Mouse (Mus musculus) midbrain, embryonic 16.5 days (tissue): ENCODE data around the gene Ube2z. TPM values are rescaled to one million over a fixed set of nuclear protein-coding genes. Genes with fewer than 3 reads are reported as not detected.
A peak's percentile ranks its signal among the peaks of the same experiment; 100 is the strongest.

Source experiments
- ATAC-seq: fragments of 200-750 bp; cut with Nextera tagmentation; 2 replicates; pipeline ENCODE4 v1.8.0; 2017; ENCODE audit warnings: moderate TSS enrichment
- H3K27ac ChIP-seq: fragments of 300-500 bp; sonication (generic); 2 replicates; pipeline ENCODE4 v1.5.1; 2014; ENCODE audit warnings: mild to moderate bottlenecking, low read length, mixed read lengths
- H3K27me3 ChIP-seq: fragments of 300-500 bp; sonication (generic); 2 replicates; pipeline ENCODE4 v1.6.1; 2014; ENCODE audit warnings: low read depth, low read length, mixed read lengths; ENCODE audit not compliant: control insufficient read depth, insufficient read depth
- H3K36me3 ChIP-seq: fragments of 300-500 bp; sonication (generic); 2 replicates; pipeline ENCODE4 v1.6.1; 2014; ENCODE audit warnings: mild to moderate bottlenecking, low read length, moderate library complexity, mixed read lengths; ENCODE audit not compliant: control insufficient read depth, insufficient read depth
- H3K4me1 ChIP-seq: fragments of 300-500 bp; sonication (generic); 2 replicates; pipeline ENCODE4 v1.6.1; 2014; ENCODE audit warnings: mild to moderate bottlenecking, low read length, mixed read lengths; ENCODE audit not compliant: control insufficient read depth, insufficient read depth
- H3K4me2 ChIP-seq: fragments of 300-500 bp; sonication (generic); 2 replicates; pipeline ENCODE4 v1.6.1; 2014; ENCODE audit warnings: mild to moderate bottlenecking, low read length, mixed read lengths
- H3K4me3 ChIP-seq: fragments of 300-500 bp; sonication (generic); 2 replicates; pipeline ENCODE4 v1.5.1; 2014; ENCODE audit warnings: low read depth, mild to moderate bottlenecking, low read length, moderate library complexity, mixed read lengths
- H3K9ac ChIP-seq: fragments of 300-500 bp; sonication (generic); 2 replicates; pipeline ENCODE4 v1.6.1; 2014; ENCODE audit warnings: low read depth, low read length, mixed read lengths
- H3K9me3 ChIP-seq: fragments of 300-500 bp; sonication (generic); replicated peaks from 2 replicates; pipeline ENCODE4 v1.6.1; 2014; ENCODE audit warnings: mild to moderate bottlenecking, low read length, mixed read lengths; ENCODE audit not compliant: control insufficient read depth, poor library complexity, severe bottlenecking
- WGBS: fragments of 180-500 bp; shearing (Covaris S2); extraction: QIAGEN DNeasy Blood & Tissue Kit; methylation state at CpG from one replicate; pipeline ENCODE4 v1.1.7; 2014; 5-methylcytosine and 5-hydroxymethylcytosine counted together
- polyA plus RNA-seq: library from polyadenylated mRNA; unstranded; fragments of >200 nt; fragmentation: Nextera tagmentation; extraction: Ambion mirVana; gene quantifications from 2 replicates; pipeline ENCODE4 v1.2.1, GENCODE M21; 2015

The Ube2z gene
- polyA plus RNA-seq, 1 experiment from 2014 or later, result 40.8 TPM

DNA sequence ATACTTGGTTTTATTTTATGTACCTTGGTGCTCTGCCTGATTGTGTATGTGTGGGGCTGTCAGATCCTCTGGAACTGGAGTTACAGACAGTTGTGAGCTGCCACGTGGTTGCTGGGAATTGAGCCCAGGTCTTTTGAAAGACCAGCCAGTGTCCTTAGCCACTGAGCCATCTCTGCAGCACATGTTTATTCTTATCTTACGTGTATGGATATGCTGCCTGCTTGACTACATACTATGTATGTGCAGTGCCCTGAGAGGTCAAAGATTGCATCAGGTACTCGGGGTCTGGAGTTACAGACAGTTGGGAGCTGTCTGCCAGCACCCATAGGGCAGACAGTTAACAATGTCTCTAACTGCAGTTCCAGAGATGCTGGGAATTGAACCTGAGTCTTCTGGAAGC lies 17.5 kb upstream of the Ube2z start:
- WGBS, result 76% methylated on average over 3 of the region's 3 CpGs

DNA sequence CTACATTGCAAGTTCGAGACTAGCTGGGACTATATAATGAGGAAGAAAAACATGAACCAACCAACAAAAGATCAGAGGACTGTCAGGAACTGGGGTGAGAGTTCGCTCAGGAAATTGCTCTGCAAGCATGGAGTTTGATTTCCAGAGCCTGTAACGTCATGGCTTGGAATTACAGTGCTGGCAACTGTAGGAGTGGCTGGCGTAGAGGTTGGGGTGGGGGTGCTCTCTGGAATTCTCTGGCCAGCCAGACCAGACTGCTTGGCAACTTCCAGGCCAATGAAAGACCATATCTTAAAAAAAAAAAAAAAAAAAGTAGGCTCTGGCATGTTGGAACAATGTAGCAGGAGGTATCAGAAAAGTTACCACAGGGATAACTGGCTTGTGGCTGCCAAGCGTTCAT lies 15.5 kb upstream of the Ube2z start:
- no peak for ATAC-seq
- 86% methylated on average over 5 of the region's 5 CpGs for WGBS
- no peak overlapping the region for H3K4me2 ChIP-seq

More for the DNA sequence above, 17.5 kb upstream of the Ube2z start:
- Histone ChIP-seq H3K4me3 (no peak overlapping the region), H3K9ac (no peak overlapping the region), H3K27me3 (no peaks in the 10 kb centered on the region), H3K4me1 (no peaks in the 10 kb centered on the region), H3K36me3 (no peaks in the 10 kb centered on the region), H3K9me3 (no peaks in the 10 kb centered on the region), H3K4me2 (no peak overlapping the region), H3K27ac (no peak overlapping the region)
- ATAC-seq, result no peak

DNA sequence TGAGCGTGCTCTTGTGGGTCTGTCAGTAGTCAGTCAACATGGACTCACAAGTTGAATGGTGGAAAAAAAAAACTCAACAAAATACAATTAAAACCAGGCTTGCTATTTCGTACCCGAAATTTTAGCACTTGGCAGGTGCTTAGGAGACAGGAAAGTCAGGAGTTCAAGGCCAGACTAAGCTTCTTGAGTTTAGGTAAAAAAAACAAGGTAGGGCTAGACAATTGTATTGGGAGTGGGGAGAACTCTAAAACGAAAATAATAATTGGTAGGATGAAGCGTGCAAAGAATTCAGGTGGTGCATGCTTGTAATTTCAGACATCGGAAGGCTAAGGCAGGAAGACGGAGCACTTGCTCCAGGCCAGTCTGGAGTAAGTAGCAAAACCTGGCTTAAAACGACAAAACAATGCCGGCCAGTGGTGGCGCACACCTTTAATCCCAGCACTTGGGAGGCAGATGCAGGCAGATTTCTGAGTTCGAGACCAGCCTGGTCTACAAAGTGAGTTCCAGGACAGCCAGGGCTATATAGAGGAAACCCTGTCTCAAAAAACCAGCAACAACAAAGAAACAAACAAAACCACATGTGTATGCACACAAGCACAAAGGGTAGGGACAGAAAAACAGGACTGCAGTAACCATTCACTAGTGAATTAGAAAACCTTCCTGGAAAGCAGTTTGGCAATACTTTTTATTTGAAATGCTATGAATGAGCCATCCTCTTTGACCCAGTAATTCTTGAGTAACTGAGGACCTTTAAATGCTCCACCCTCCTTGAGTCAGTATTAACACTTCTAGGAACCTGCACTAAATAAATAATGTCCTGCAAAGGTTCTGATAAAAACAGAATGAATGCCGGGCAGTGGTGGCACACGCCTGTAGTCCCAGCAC lies 11.3 kb upstream of the Ube2z start:
- H3K4me3 ChIP-seq, result peak overlapping the region; percentile 32
- H3K9me3 ChIP-seq, result no peaks in the 10 kb centered on the region
- H3K27ac ChIP-seq, result peak overlapping the region; percentile 88
- peaks cover 4% of the 10 kb centered on the region; the same call in 1 of the 2 replicates for H3K36me3 ChIP-seq
- no peak for ATAC-seq
- 70% methylated on average over 13 of the region's 13 CpGs for WGBS
- peak overlapping the region; percentile 36; the same call in 1 of the 2 replicates for H3K9ac ChIP-seq
- H3K4me1 ChIP-seq, result peaks cover 13% of the 10 kb centered on the region
- H3K27me3 ChIP-seq, result no peaks in the 10 kb centered on the region
- peak overlapping the region; percentile 52 for H3K4me2 ChIP-seq

More for the DNA sequence above, 15.5 kb upstream of the Ube2z start:
- Histone ChIP-seq H3K4me3 (no peak overlapping the region), H3K36me3 (no peaks in the 10 kb centered on the region), H3K27me3 (no peaks in the 10 kb centered on the region), H3K27ac (no peak overlapping the region), H3K4me1 (no peaks in the 10 kb centered on the region), H3K9ac (no peak overlapping the region), H3K9me3 (no peaks in the 10 kb centered on the region)

DNA sequence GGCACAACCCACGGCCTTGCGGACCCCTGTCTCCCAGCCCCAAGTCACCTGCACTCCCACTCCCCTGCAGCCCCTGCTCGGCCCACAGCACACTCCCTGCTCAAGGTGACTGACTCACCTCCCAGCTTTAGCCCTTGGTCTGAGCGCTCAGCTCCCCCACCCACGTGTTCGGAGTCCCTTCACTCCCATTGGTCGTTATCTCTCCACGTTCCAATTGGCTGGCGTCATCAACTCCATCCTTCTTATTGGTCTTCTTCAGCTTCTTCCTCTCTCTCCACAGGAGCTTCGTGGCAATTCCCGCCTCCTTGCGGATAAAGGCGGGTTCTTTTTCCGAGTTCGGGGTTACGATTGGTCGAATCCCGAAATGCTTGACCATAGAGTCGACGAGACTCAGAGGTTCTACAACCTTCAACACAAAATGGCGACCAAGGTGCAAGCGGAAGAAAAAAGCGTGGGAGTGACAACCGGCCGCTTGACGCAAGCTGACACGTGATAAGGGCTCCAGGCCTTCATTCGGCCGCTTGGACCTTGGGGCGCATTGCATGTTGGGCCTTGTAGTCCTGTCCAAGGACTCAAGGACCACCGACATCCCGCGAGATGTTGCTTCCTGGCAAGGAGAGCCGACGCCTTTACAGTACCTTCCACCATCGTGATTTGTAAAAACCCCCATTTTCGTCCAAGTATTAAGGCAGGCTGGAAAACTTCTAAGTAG lies 10.5 kb upstream of the Ube2z start, which contains the start of gene Atp5g1:
Gene Atp5g1, minus strand, starts transcription at position 162 of the 712 bp plus-strand sequence.
- peaks cover 5% of the 10 kb centered on the region; the same call in 1 of the 2 replicates for H3K36me3 ChIP-seq
- H3K27me3 ChIP-seq, result no peaks in the 10 kb centered on the region
- WGBS, result 0% methylated on average over 37 of the region's 37 CpGs
- H3K9me3 ChIP-seq, result no peaks in the 10 kb centered on the region
- ATAC-seq, result peak; percentile 97
- peak within 1 kb of the TSS; percentile 87 for H3K4me2 ChIP-seq
- H3K4me1 ChIP-seq, result peaks cover 13% of the 10 kb centered on the region
- peak within 1 kb of the TSS; percentile 87 for H3K9ac ChIP-seq
- peak within 1 kb of the TSS; percentile 88 for H3K27ac ChIP-seq
- H3K4me3 ChIP-seq, result peak within 1 kb of the TSS; percentile 66

DNA sequence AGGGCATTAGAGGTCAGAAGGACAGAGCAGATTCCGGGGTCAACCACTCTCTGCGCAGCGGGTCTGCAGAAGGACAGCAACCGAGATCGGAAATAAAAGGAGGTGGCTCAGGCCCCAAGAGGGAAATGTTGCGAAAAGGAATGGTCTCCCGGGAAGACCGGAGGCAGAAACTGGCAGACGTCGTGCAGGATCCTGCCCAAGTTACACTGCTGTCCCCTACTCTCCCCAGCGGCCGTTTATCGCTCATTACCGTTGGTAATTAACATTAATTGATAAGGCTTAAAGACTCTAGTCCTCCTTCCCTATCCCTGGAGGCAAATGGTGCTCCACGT lies 10.0 kb upstream of the Ube2z start:
- Histone ChIP-seq H3K36me3 (peaks cover 5% of the 10 kb centered on the region; the same call in 1 of the 2 replicates), H3K4me3 (peak overlapping the region; percentile 66), H3K9ac (peak overlapping the region; percentile 87), H3K4me2 (peak overlapping the region; percentile 87), H3K9me3 (no peaks in the 10 kb centered on the region), H3K27me3 (no peaks in the 10 kb centered on the region), H3K4me1 (peaks cover 13% of the 10 kb centered on the region), H3K27ac (peak overlapping the region; percentile 79)
- 1% methylated on average over 15 of the region's 15 CpGs for WGBS
- ATAC-seq, result no peak

DNA sequence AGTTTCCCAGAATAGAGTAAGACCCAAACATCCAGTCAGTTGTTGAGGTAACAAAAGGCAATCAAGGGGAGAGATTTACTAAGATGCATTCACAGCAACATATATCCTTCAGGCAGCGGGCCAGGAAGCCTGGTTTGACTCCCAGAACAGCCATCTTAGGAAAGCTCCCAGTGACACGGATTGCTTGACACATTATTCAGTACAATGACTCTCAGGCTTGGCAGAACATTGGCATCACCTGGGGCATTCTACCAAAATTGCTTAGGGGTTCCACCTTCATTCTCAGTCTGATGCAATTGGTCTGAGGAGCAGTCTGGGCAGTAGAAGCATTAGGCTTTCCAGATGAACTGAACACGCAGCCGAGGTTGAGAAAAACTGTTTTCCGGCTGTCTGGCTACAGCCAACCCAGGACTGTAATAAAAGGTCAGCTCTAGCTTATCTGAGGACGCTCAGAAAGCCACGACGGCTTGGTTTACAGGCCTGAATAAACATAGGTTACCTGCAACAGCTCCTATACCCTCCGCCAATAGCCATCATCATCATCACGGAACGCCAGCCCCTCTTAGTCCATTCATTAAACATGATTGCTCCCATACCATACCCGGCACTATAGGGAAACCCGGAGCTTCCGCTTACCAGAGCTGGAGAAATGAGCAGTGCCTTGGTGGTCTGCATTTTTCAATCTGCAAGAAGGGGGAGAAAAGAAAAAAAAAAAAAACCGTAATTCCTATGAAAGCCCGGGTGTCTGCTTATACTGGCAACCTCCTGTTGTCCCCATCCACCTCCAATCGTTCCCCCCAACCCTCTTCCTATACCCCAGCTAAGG lies 9.4 kb upstream of the Ube2z start:
- H3K27me3 ChIP-seq, result no peaks in the 10 kb centered on the region
- peaks cover 13% of the 10 kb centered on the region for H3K4me1 ChIP-seq
- H3K9ac ChIP-seq, result peak overlapping the region; percentile 87
- peak overlapping the region; percentile 66 for H3K4me3 ChIP-seq
- H3K27ac ChIP-seq, result peak overlapping the region; percentile 79
- H3K9me3 ChIP-seq, result no peaks in the 10 kb centered on the region
- peak overlapping the region; percentile 87 for H3K4me2 ChIP-seq
- ATAC-seq, result no peak
- H3K36me3 ChIP-seq, result peaks cover 5% of the 10 kb centered on the region
- WGBS, result 29% methylated on average over 17 of the region's 17 CpGs

DNA sequence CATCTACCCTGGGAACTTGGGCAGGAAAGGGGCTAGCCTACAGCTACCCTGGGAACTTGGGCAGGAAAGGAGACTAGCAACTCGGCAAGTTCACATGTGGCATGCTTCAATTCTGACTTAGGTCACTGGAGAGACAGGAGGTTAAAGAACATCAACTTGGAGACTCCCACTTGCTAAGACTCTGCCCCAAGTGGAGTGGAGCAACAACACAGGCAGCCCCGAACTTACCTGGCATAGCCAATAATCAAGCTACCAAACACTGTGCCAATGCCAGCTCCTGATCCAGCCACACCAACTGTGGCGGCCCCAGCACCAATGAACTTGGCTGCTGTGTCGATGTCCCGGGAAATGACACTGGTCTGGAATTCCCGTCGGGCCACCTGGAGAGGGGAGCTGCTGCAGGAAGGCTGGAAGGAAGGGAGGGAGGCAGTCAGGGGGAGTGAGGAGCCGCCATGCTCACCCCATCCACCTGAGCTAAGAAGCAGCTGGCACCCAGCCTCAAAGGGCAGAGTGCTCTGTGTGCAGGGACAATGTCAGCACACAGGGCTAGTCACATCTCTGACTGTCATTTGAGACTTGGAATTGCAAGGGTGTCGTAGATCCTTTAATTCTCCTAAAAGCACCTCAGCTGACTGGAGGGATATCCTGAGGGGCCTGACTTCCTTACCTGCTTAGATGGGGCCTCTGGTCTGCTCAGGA lies 8.3 kb upstream of the Ube2z start:
- Histone ChIP-seq H3K36me3 (peaks cover 5% of the 10 kb centered on the region), H3K27ac (no peak overlapping the region), H3K4me3 (no peak overlapping the region), H3K9me3 (no peaks in the 10 kb centered on the region), H3K27me3 (no peaks in the 10 kb centered on the region), H3K4me2 (peak overlapping the region; percentile 87; the same call in 1 of the 2 replicates), H3K9ac (no peak overlapping the region), H3K4me1 (peaks cover 13% of the 10 kb centered on the region)
- WGBS, result 88% methylated on average over 9 of the region's 9 CpGs
- no peak for ATAC-seq

DNA sequence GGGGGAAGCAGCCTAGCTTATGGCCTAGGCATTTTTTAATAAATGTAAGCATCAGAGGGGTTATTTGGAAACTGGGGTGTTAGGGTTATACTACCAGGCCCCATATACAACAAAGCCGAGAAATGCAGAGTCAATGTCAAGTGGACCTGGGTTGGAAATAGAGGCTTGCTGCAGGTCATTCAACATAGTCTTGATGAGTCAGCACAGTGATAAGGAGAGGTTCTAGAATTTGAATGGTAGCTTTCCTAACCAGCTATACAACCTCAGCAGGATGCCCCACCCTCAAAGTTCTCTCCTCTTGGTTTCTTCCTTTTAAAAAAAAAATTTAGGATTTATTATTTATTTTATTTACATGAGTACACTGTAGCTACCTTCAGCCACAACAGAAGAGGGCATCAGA lies 5.8 kb upstream of the Ube2z start:
- Histone ChIP-seq H3K27me3 (no peaks in the 10 kb centered on the region), H3K4me1 (peaks cover 13% of the 10 kb centered on the region), H3K9me3 (no peaks in the 10 kb centered on the region), H3K4me2 (no peak overlapping the region), H3K27ac (no peak overlapping the region), H3K4me3 (no peak overlapping the region), H3K36me3 (peaks cover 5% of the 10 kb centered on the region), H3K9ac (no peak overlapping the region)
- 94% methylated on average over 1 of the region's 1 CpGs for WGBS
- no peak for ATAC-seq
